Mouse (Mus musculus) ES-E14 (cell line): ENCODE measurements at regions not wholly inside any gene's neighbourhood (a gene's known extent, or its start where the extent isn't known, plus 50 kb on each side); places are given as distances from the start of the nearest gene placed in this dataset.

Source experiments
- CHD2 ChIP-seq: IDR thresholded peaks from 2 replicates; pipeline ENCODE4 v1.6.1; 2014; ENCODE audit warnings: mild to moderate bottlenecking, low read depth, low read length, inconsistent platforms
- MAFK ChIP-seq: IDR thresholded peaks from 2 replicates; pipeline ENCODE4 v1.6.1; 2014; ENCODE audit warnings: mild to moderate bottlenecking, low read depth, low read length, inconsistent platforms; ENCODE audit not compliant: insufficient read depth

DNA sequence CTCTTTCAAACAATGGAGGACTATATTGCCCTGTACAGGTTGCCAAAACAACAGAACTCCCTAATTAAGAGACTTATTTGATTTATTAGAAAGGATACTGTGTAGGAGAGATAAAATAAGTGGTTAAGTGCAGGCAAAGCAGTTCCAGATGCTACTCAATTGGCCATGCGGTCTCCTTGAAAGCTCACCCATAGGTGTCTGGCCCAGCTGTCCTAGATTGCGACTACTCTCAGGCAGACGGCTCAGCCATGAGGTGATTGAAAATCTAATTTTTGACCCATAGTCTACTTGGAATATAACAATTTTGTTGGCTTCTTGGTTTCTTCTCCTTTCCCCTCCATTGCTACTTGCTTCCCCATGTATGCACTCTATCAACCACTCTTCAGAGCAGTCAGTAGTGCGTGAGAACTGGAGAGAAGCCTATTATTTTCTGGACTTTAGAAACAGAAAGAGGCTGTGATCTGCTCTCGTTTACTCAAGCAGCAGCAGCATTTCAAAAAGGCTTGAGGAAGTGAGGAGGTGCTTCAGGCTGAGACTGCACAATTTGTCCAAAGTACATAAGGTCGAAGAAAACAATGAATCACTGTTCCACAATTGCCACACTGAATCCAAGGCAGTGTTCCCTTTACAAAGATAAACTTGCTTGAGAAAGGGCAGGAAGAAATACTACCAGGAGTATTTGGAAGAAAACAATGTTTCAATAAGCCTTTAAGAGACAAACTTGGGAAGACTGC is 339.4 kb downstream of the Epha7 start:
- no peak for TF ChIP-seq MAFK
- TF ChIP-seq CHD2 = no peak
